Mouse (Mus musculus) layer of hippocampus, adult 11-12 months (tissue): Measurements from ENCODE around the gene Eif4g3.
"Not testable (repeated sequence)": the region's sequence is repeated elsewhere in the genome, so short reads cannot be mapped to it uniquely, and the experiment has no call there.

Source experiments
- DNase-seq: peaks from one replicate; pipeline ENCODE4 v3.0.0; 2022; ENCODE audit warnings: low spot score

Eif4g3 gene

GRCm38 (mm10) chr4:138023403-138024100 is 30.7 kb downstream of the Eif4g3 start:
- DNase-seq: no peak

GRCm38 (mm10) chr4:138029168-138029567 is 36.3 kb downstream of the Eif4g3 start:
- no peak for DNase-seq

GRCm38 (mm10) chr4:138031828-138032227 is 39.0 kb downstream of the Eif4g3 start:
- DNase-seq: no peak

- DNase-seq: no peak
Observed at GRCm38 (mm10) chr4:138033871-138034270, 41.0 kb downstream of the Eif4g3 start.

- DNase-seq: no peak
Observed at GRCm38 (mm10) chr4:138035435-138036120, 42.8 kb downstream of the Eif4g3 start.

- DNase-seq: no peak
Observed at GRCm38 (mm10) chr4:138037110-138037509, 44.3 kb downstream of the Eif4g3 start.

GRCm38 (mm10) chr4:138037896-138038295 is 45.1 kb downstream of the Eif4g3 start:
- DNase-seq: no peak

- DNase-seq: no peak
Observed at GRCm38 (mm10) chr4:138038365-138039274, 45.8 kb downstream of the Eif4g3 start.

GRCm38 (mm10) chr4:138039275-138039651 is 46.4 kb downstream of the Eif4g3 start:
- DNase-seq: no peak

- DNase-seq: no peak
Observed at GRCm38 (mm10) chr4:138040589-138040988, 47.8 kb downstream of the Eif4g3 start.

GRCm38 (mm10) chr4:138041566-138042256 is 48.9 kb downstream of the Eif4g3 start:
- no peak for DNase-seq

- DNase-seq: no peak
Observed at GRCm38 (mm10) chr4:138042257-138042589, 49.4 kb downstream of the Eif4g3 start.

- no peak for DNase-seq
Observed at GRCm38 (mm10) chr4:138042625-138043024, 49.8 kb downstream of the Eif4g3 start.

GRCm38 (mm10) chr4:138044841-138045500 is 52.1 kb downstream of the Eif4g3 start:
- DNase-seq: no peak

- DNase-seq: no peak
Observed at GRCm38 (mm10) chr4:138045809-138046208, 53.0 kb downstream of the Eif4g3 start.

- DNase-seq: no peak
Observed at GRCm38 (mm10) chr4:138046371-138046770, 53.5 kb downstream of the Eif4g3 start.

GRCm38 (mm10) chr4:138049547-138049946 is 56.7 kb downstream of the Eif4g3 start:
- DNase-seq: no peak

- no peak for DNase-seq
Observed at GRCm38 (mm10) chr4:138051488-138051887, 58.7 kb downstream of the Eif4g3 start.

- DNase-seq: no peak
Observed at GRCm38 (mm10) chr4:138056658-138057057, 63.8 kb downstream of the Eif4g3 start.

GRCm38 (mm10) chr4:138057196-138057754 is 64.5 kb downstream of the Eif4g3 start:
- not testable (repeated sequence) for DNase-seq

- no peak for DNase-seq
Observed at GRCm38 (mm10) chr4:138061161-138061560, 68.3 kb downstream of the Eif4g3 start.
